Mouse (Mus musculus): Measurements from ENCODE around the gene Etfa. TPM values are rescaled to one million over a fixed set of nuclear protein-coding genes. Genes with fewer than 3 reads are reported as not detected.

The Etfa gene
- polyA plus RNA-seq, 1 experiment, result not detected

- WGBS, result 62% methylated on average over 6 of the region's 6 CpGs
- Histone ChIP-seq H3K27ac (ENCODE audit: insufficient read depth, low read depth, low read length) (no peak overlapping the region), H3K4me3 (ENCODE audit: insufficient read depth, low read depth, low read length) (no peak overlapping the region), H3K4me1 (ENCODE audit: control insufficient read depth, insufficient read depth, low read length) (peaks cover 5% of the 10 kb centered on the region; the same call in 1 of the 2 replicates)
- TF ChIP-seq CTCF (IDR thresholded peaks at IDR 0.05; ENCODE audit: insufficient read depth, low read depth, low read length) (no peak), POLR2A (IDR thresholded peaks at IDR 0.05; ENCODE audit: insufficient read depth, low read depth, low read length) (no peak)
These were observed 100.9 kb downstream of the Etfa start for GRCm38 (mm10) chr9:55411154-55411553.

- TF ChIP-seq POLR2A (IDR thresholded peaks at IDR 0.05; ENCODE audit: insufficient read depth, low read depth, low read length), result no peak
- H3K4me3 ChIP-seq (ENCODE audit: insufficient read depth, low read depth, low read length), result no peak overlapping the region
- WGBS, result 74% methylated on average over 6 of the region's 6 CpGs
- peaks cover 5% of the 10 kb centered on the region; the same call in 1 of the 2 replicates for H3K4me1 ChIP-seq (ENCODE audit: control insufficient read depth, insufficient read depth, low read length)
- no peak overlapping the region for H3K27ac ChIP-seq (ENCODE audit: insufficient read depth, low read depth, low read length)
These were observed 101.6 kb downstream of the Etfa start for GRCm38 (mm10) chr9:55410430-55410829.

DNA sequence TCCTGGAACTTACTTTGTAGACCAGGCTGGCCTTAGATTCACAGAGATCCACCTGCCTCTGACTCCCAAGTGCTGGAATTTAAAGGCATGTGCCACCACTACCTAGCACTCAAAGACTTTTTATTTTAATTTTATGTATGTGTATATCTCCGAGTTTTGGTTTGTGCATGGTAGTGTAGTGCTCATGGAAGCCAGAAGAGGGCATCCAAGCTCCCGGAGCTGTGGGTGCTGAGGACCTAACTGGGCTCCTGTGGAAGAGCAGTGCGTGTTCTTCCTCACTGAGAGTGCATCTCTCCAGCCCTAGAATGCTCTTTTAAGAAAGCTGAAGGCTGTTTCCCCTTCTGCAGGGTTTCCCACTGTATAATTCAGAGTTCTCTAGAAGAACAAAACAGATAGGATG, 102.2 kb downstream of the Etfa start:
- no peak for TF ChIP-seq POLR2A (IDR thresholded peaks at IDR 0.05; ENCODE audit: insufficient read depth, low read depth, low read length)
- TF ChIP-seq CTCF (IDR thresholded peaks at IDR 0.05; ENCODE audit: insufficient read depth, low read depth, low read length), result no peak
- Histone ChIP-seq H3K27ac (ENCODE audit: insufficient read depth, low read depth, low read length) (no peak overlapping the region), H3K4me1 (ENCODE audit: control insufficient read depth, insufficient read depth, low read length) (peaks cover 5% of the 10 kb centered on the region; the same call in 1 of the 2 replicates), H3K4me3 (ENCODE audit: insufficient read depth, low read depth, low read length) (no peak overlapping the region)
- 63% methylated on average over 3 of the region's 3 CpGs for WGBS

DNA sequence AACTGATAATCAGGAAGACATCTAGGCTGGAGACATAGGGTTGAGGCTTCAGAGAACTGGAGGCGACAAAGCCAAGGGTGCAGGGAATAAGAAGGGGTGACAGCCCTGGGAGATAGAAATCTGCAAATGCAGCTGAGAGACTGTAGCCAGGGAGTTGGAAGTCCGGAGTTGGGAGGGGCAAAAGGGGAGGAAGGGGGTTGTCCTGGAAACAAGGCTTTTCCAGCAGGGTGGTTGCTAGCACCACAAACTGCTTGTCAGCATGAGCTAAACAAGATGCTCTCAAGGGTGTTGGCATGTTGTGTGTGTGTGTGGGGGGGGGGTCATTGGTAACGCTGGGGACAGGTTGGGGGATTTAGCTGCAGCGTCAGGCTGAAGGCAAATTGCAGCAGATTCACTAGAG, 103.2 kb downstream of the Etfa start:
- Histone ChIP-seq H3K27ac (ENCODE audit: insufficient read depth, low read depth, low read length) (no peak overlapping the region), H3K4me3 (ENCODE audit: insufficient read depth, low read depth, low read length) (no peak overlapping the region), H3K4me1 (ENCODE audit: control insufficient read depth, insufficient read depth, low read length) (peaks cover 5% of the 10 kb centered on the region; the same call in 1 of the 2 replicates)
- no peak for TF ChIP-seq CTCF (IDR thresholded peaks at IDR 0.05; ENCODE audit: insufficient read depth, low read depth, low read length)
- TF ChIP-seq POLR2A (IDR thresholded peaks at IDR 0.05; ENCODE audit: insufficient read depth, low read depth, low read length), result no peak
- 31% methylated on average over 4 of the region's 4 CpGs for WGBS

GRCm38 (mm10) chr9:55406773-55407172, 105.3 kb downstream of the Etfa start:
- H3K4me3 ChIP-seq (ENCODE audit: insufficient read depth, low read depth, low read length), result no peak overlapping the region
- 63% methylated on average over 2 of the region's 2 CpGs for WGBS
- peaks cover 5% of the 10 kb centered on the region; the same call in 1 of the 2 replicates for H3K4me1 ChIP-seq (ENCODE audit: control insufficient read depth, insufficient read depth, low read length)
- no peak overlapping the region for H3K27ac ChIP-seq (ENCODE audit: insufficient read depth, low read depth, low read length)
- no peak for TF ChIP-seq POLR2A (IDR thresholded peaks at IDR 0.05; ENCODE audit: insufficient read depth, low read depth, low read length)
- no peak for TF ChIP-seq CTCF (IDR thresholded peaks at IDR 0.05; ENCODE audit: insufficient read depth, low read depth, low read length)

DNA sequence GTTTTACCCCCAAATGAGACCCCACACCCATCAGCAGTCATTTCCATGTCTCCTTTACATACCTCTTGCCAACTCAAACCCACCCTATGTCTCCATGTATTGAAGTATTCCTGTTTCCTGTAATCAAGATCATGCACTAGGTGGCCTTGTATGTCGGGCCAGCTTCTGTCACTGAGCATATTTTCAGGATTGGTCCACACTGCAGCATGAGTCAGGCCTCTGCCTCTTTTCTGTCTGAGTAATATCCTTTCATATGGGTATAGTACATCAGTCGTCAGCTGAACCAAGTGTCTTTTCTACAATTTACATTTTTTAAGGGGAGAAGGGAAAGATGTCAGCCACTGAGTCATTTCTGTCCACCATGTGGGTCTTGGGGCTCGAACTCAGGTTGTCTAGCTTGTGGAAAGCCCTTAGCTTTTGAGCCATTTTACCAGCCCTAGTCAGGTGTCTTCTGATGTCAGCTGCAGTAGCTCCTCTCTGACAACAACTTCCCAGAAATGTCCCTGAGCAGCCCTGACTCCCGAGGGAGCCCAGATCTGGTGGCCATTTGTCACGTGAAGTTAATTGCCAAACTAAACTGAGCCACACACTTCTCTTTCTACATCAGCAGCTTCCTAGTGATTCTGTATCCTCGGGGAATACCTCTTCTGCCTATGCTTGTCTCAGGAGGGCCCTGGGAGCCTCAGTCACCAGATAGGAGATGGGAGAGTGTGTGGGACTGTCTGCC, 106.9 kb downstream of the Etfa start:
- TF ChIP-seq POLR2A (IDR thresholded peaks at IDR 0.05; ENCODE audit: insufficient read depth, low read depth, low read length), result no peak
- no peak for TF ChIP-seq CTCF (IDR thresholded peaks at IDR 0.05; ENCODE audit: insufficient read depth, low read depth, low read length)
- Histone ChIP-seq H3K4me1 (ENCODE audit: control insufficient read depth, insufficient read depth, low read length) (peaks cover 5% of the 10 kb centered on the region; the same call in 1 of the 2 replicates), H3K4me3 (ENCODE audit: insufficient read depth, low read depth, low read length) (no peak overlapping the region), H3K27ac (ENCODE audit: insufficient read depth, low read depth, low read length) (no peak overlapping the region)
- WGBS, result 83% methylated on average over 6 of the region's 6 CpGs

Other genes starting within 250 kb of the Etfa start
- gene Nrg4, start 185.4 kb downstream of the Etfa start, polyA plus RNA-seq (2012; ENCODE audit: insufficient read depth, insufficient read length, low replicate concordance, missing spikeins), result not detected in 2 replicates
- gene Tmem266, start 185.3 kb downstream of the Etfa start, polyA plus RNA-seq (2012; ENCODE audit: insufficient read depth, insufficient read length, low replicate concordance, missing spikeins), result not detected in 2 replicates
- gene Isl2, start 26.4 kb upstream of the Etfa start, polyA plus RNA-seq (2012; ENCODE audit: insufficient read depth, insufficient read length, low replicate concordance, missing spikeins), result not detected in 2 replicates

Data from olfactory bulb, adult 2 months (tissue).